Comparison of ENCODE assay signal across 8 mouse cellular contexts in genomic region chr3:89410864-89411263, GRCm38 (mm10). TPM values are rescaled to one million over a fixed set of nuclear protein-coding genes. Genes with fewer than 3 reads are reported as not detected.
DNase-seq lines count a peak whose midpoint lies in the region; ATAC-seq and TF ChIP-seq lines count a peak whose summit lies in the region.

No protein-coding gene starts in this region.

- peaks cover 56% of the 10 kb centered on the region for H3K36me3 ChIP-seq in heart, embryonic 13.5 days
- H3K36me3 ChIP-seq in ES-E14 (ENCODE audit: control insufficient read depth, insufficient read depth, low read length, poor library complexity, severe bottlenecking) = peaks cover 21% of the 10 kb centered on the region
- peaks cover 14% of the 10 kb centered on the region for H3K36me3 ChIP-seq in forebrain, postnatal 0 days (ENCODE audit: insufficient read depth)
- H3K36me3 ChIP-seq in liver, postnatal 0 days (replicated peaks; ENCODE audit: insufficient read depth, low read length) = peaks cover 30% of the 10 kb centered on the region

- peak overlapping the region; percentile 87 for H3K4me2 ChIP-seq in heart, embryonic 13.5 days
- H3K4me2 ChIP-seq in forebrain, postnatal 0 days (ENCODE audit: low read depth) = peak overlapping the region; percentile 70
- peak overlapping the region; percentile 67 for H3K4me2 ChIP-seq in liver, postnatal 0 days (ENCODE audit: low read depth, low read length)

- intact Hi-C loops in heart, postnatal 25 days (cut with DNase I) = no loop called here

- WGBS in heart, embryonic 13.5 days = 79% methylated on average over 10 of the region's 10 CpGs
- WGBS in forebrain, postnatal 0 days = 83% methylated on average over 10 of the region's 10 CpGs
- 69% methylated on average over 10 of the region's 10 CpGs for WGBS in liver, postnatal 0 days (ENCODE audit: insufficient replicate concordance)

- H3K9ac ChIP-seq in heart, embryonic 13.5 days = peak overlapping the region; percentile 85
- H3K9ac ChIP-seq in ES-E14 (ENCODE audit: insufficient read depth, low read depth, low read length, poor library complexity, severe bottlenecking) = peak overlapping the region; percentile 74
- peak overlapping the region; percentile 39 for H3K9ac ChIP-seq in forebrain, postnatal 0 days
- peak overlapping the region; percentile 46 for H3K9ac ChIP-seq in liver, postnatal 0 days (replicated peaks)

- no peaks in the 10 kb centered on the region for H3K27me3 ChIP-seq in heart, embryonic 13.5 days (replicated peaks)
- H3K27me3 ChIP-seq in forebrain, postnatal 0 days (ENCODE audit: insufficient read depth, low read length) = no peaks in the 10 kb centered on the region
- no peaks in the 10 kb centered on the region for H3K27me3 ChIP-seq in liver, postnatal 0 days (ENCODE audit: insufficient read depth, low read length)

- TF ChIP-seq EP300 in liver, postnatal 0 days (IDR thresholded peaks at IDR 0.05; ENCODE audit: low read depth) = no peak

- H3K9me3 ChIP-seq in heart, embryonic 13.5 days = no peaks in the 10 kb centered on the region
- H3K9me3 ChIP-seq in ES-E14 (ENCODE audit: control insufficient read depth, insufficient read depth, low read depth, low read length) = no peaks in the 10 kb centered on the region
- no peaks in the 10 kb centered on the region for H3K9me3 ChIP-seq in forebrain, postnatal 0 days (ENCODE audit: low read length)
- no peaks in the 10 kb centered on the region for H3K9me3 ChIP-seq in liver, postnatal 0 days (ENCODE audit: low read length)

- ATAC-seq in heart, embryonic 13.5 days (ENCODE audit: extremely low read depth, insufficient number of reproducible peaks, low FRiP score, low TSS enrichment) = no peak
- no peak for ATAC-seq in forebrain, postnatal 0 days
- no peak for ATAC-seq in liver, postnatal 0 days
- no peak for ATAC-seq in CD4-positive, CD25-positive, alpha-beta regulatory T cell, adult 4 months

- no peak for DNase-seq in heart, postnatal 25 days (ENCODE audit: low spot score)
- no peak for DNase-seq in ES-E14 (ENCODE audit: low read depth, low spot score)
- DNase-seq in forebrain, postnatal 0 days = no peak
- DNase-seq in liver, postnatal 0 days = no peak
- DNase-seq in urinary bladder, postnatal 36 days (ENCODE audit: low spot score in 2 of 2) = no peak
- DNase-seq in embryo, embryonic 10.5 days (ENCODE audit: low spot score) = no peak

- H3K4me3 ChIP-seq in heart, embryonic 13.5 days = peak overlapping the region; percentile 63
- peak overlapping the region; percentile 66 to 85 for H3K4me3 ChIP-seq in ES-E14 (ENCODE audit: insufficient read depth in 1 of 2, low read depth in 1 of 2, low read length in 2 of 2, poor library complexity in 1 of 2, severe bottlenecking in 1 of 2)
- H3K4me3 ChIP-seq in forebrain, postnatal 0 days (ENCODE audit: low read depth, low read length) = peak overlapping the region; percentile 41
- peak overlapping the region; percentile 63 for H3K4me3 ChIP-seq in liver, postnatal 0 days (ENCODE audit: low read depth, low read length)

- peaks cover 10% of the 10 kb centered on the region for H3K4me1 ChIP-seq in heart, embryonic 13.5 days
- peaks cover 0 to 13% of the 10 kb centered on the region in 2 experiments; a peak in 2 of 4 replicates for H3K4me1 ChIP-seq in ES-E14 (ENCODE audit: control insufficient read depth in 2 of 2, insufficient read depth in 2 of 2, low read length in 2 of 2, poor library complexity in 1 of 2)
- peaks cover 4% of the 10 kb centered on the region; the same call in 1 of the 2 replicates for H3K4me1 ChIP-seq in forebrain, postnatal 0 days (ENCODE audit: insufficient read depth)
- H3K4me1 ChIP-seq in liver, postnatal 0 days (ENCODE audit: insufficient read depth) = peaks cover 18% of the 10 kb centered on the region

- TF ChIP-seq CTCF in forebrain, postnatal 0 days (IDR thresholded peaks at IDR 0.05; ENCODE audit: low read depth) = no peak
- no peak for TF ChIP-seq CTCF in liver, postnatal 0 days (IDR thresholded peaks at IDR 0.05; ENCODE audit: low read depth)

- 0 out of 2 replicates have a peak overlapping the region, but pooled peaks have one; percentile 59 for H3K27ac ChIP-seq in heart, embryonic 13.5 days (replicated peaks)
- H3K27ac ChIP-seq in ES-E14 (ENCODE audit: insufficient read depth, low read depth, low read length, poor library complexity, severe bottlenecking) = no peak overlapping the region
- peak overlapping the region; percentile 35 for H3K27ac ChIP-seq in forebrain, postnatal 0 days (ENCODE audit: low read depth, low read length)
- peak overlapping the region; percentile 42 for H3K27ac ChIP-seq in liver, postnatal 0 days (ENCODE audit: low read depth)

- in situ Hi-C loops in ES-E14 (cut with MboI; ENCODE audit: low sequenced_read_pairs in 2 of 2, unreplicated experiment in 2 of 2) = no loop called here

TF ChIP-seq in ES-E14, 5 proteins besides CTCF, POLR2A, EP300 and RAD21:
- TF ChIP-seq HCFC1 (IDR thresholded peaks at IDR 0.05; ENCODE audit: borderline replicate concordance, insufficient read depth, low read length) (no peak), ZC3H11A (IDR thresholded peaks at IDR 0.05; ENCODE audit: borderline replicate concordance, low read depth, low read length) (no peak), MAFK (IDR thresholded peaks at IDR 0.05; ENCODE audit: insufficient read depth, low read depth, low read length) (no peak), CHD2 (IDR thresholded peaks at IDR 0.05; ENCODE audit: low read depth, low read length) (no peak), ZNF384 (IDR thresholded peaks at IDR 0.05; ENCODE audit: low read depth, low read length) (no peak)

RNA-seq across cellular contexts. Expression of gene Flad1, which starts 0.8 kb away (rescaled TPM):
- polyA plus RNA-seq in heart, embryonic 13.5 days (2015; fragmentation: Nextera tagmentation; extraction: Ambion mirVana) = 30.3 and 32.0 TPM in 2 replicates
- total RNA-seq in heart, postnatal 25 days (2021) = 10 to 100 TPM; 57.5 to 60.8 TPM
- total RNA-seq in ES-E14 (2012; rRNA removed) = 20.3 and 20.9 TPM in 2 replicates
- total RNA-seq in forebrain, postnatal 0 days (2014; rRNA removed) = 25.6 and 34.9 TPM in 2 replicates
- polyA plus RNA-seq in forebrain, postnatal 0 days (2015; fragmentation: Nextera tagmentation; extraction: Ambion mirVana) = 30.9 and 31.5 TPM in 2 replicates
- 18.8 and 20.0 TPM in 2 replicates for polyA plus RNA-seq in liver, postnatal 0 days (2015; fragmentation: Nextera tagmentation; extraction: Ambion mirVana)
- polyA plus RNA-seq in CD4-positive, CD25-positive, alpha-beta regulatory T cell, adult 4 months (2017; shearing (Covaris generic)) = 10 to 100 TPM; 52.2 to 71.7 TPM

RNA-seq across cellular contexts. Expression of gene Cks1b, which starts 7.3 kb away (rescaled TPM):
- polyA plus RNA-seq in heart, embryonic 13.5 days (2015; fragmentation: Nextera tagmentation; extraction: Ambion mirVana) = 339 and 400 TPM in 2 replicates
- total RNA-seq in heart, postnatal 25 days (2021) = 1 to 10 TPM; 4.1 to 4.7 TPM
- total RNA-seq in ES-E14 (2012; rRNA removed) = 162 and 190 TPM in 2 replicates
- 24.5 and 27.3 TPM in 2 replicates for total RNA-seq in forebrain, postnatal 0 days (2014; rRNA removed)
- polyA plus RNA-seq in forebrain, postnatal 0 days (2015; fragmentation: Nextera tagmentation; extraction: Ambion mirVana) = 93.9 and 109 TPM in 2 replicates
- 130 and 141 TPM in 2 replicates for polyA plus RNA-seq in liver, postnatal 0 days (2015; fragmentation: Nextera tagmentation; extraction: Ambion mirVana)
- polyA plus RNA-seq in CD4-positive, CD25-positive, alpha-beta regulatory T cell, adult 4 months (2017; shearing (Covaris generic)) = 10 to 100 TPM; 21.6 to 40.2 TPM

RNA-seq across cellular contexts. Expression of gene Shc1, which starts 7.4 kb away (rescaled TPM):
- polyA plus RNA-seq in heart, embryonic 13.5 days (2015; fragmentation: Nextera tagmentation; extraction: Ambion mirVana) = 63.4 and 66.1 TPM in 2 replicates
- total RNA-seq in heart, postnatal 25 days (2021) = 10 to 100 TPM; 35.7 to 35.8 TPM
- 66.9 and 72.0 TPM in 2 replicates for total RNA-seq in ES-E14 (2012; rRNA removed)
- total RNA-seq in forebrain, postnatal 0 days (2014; rRNA removed) = 15.8 and 19.8 TPM in 2 replicates
- 11.3 and 11.8 TPM in 2 replicates for polyA plus RNA-seq in forebrain, postnatal 0 days (2015; fragmentation: Nextera tagmentation; extraction: Ambion mirVana)
- polyA plus RNA-seq in liver, postnatal 0 days (2015; fragmentation: Nextera tagmentation; extraction: Ambion mirVana) = 23.8 and 24.7 TPM in 2 replicates
- polyA plus RNA-seq in CD4-positive, CD25-positive, alpha-beta regulatory T cell, adult 4 months (2017; shearing (Covaris generic)) = 10 to 100 TPM; 33.2 to 35.2 TPM

RNA-seq across cellular contexts. Expression of gene Lenep, which starts 8.3 kb away (rescaled TPM):
- polyA plus RNA-seq in heart, embryonic 13.5 days (2015; fragmentation: Nextera tagmentation; extraction: Ambion mirVana) = 0.75 TPM in 1 of 2 replicates, not detected in the other
- under 1 TPM; 0.23 to 0.59 TPM for total RNA-seq in heart, postnatal 25 days (2021)
- not detected in 2 replicates for total RNA-seq in ES-E14 (2012; rRNA removed)
- total RNA-seq in forebrain, postnatal 0 days (2014; rRNA removed) = 4.2 TPM in 1 of 2 replicates, not detected in the other
- 0.40 TPM in 1 of 2 replicates, not detected in the other for polyA plus RNA-seq in forebrain, postnatal 0 days (2015; fragmentation: Nextera tagmentation; extraction: Ambion mirVana)
- polyA plus RNA-seq in liver, postnatal 0 days (2015; fragmentation: Nextera tagmentation; extraction: Ambion mirVana) = not detected in 2 replicates
- 1 to 10 TPM in 1 of 2 experiments, not detected in 1; 5.3 TPM for polyA plus RNA-seq in CD4-positive, CD25-positive, alpha-beta regulatory T cell, adult 4 months (2017; shearing (Covaris generic))

RNA-seq across cellular contexts. Expression of gene Zbtb7b, which starts 16.3 kb away (rescaled TPM):
- polyA plus RNA-seq in heart, embryonic 13.5 days (2015; fragmentation: Nextera tagmentation; extraction: Ambion mirVana) = 1.9 and 2.1 TPM in 2 replicates
- 10 to 100 TPM; 20.6 to 25.1 TPM for total RNA-seq in heart, postnatal 25 days (2021)
- total RNA-seq in ES-E14 (2012; rRNA removed) = 11.8 and 13.0 TPM in 2 replicates
- 2.1 and 4.9 TPM in 2 replicates for total RNA-seq in forebrain, postnatal 0 days (2014; rRNA removed)
- polyA plus RNA-seq in forebrain, postnatal 0 days (2015; fragmentation: Nextera tagmentation; extraction: Ambion mirVana) = 0.33 and 0.75 TPM in 2 replicates
- 4.1 and 4.7 TPM in 2 replicates for polyA plus RNA-seq in liver, postnatal 0 days (2015; fragmentation: Nextera tagmentation; extraction: Ambion mirVana)
- polyA plus RNA-seq in CD4-positive, CD25-positive, alpha-beta regulatory T cell, adult 4 months (2017; shearing (Covaris generic)) = 10 to 100 TPM; 11.7 to 13.2 TPM
